Mouse (Mus musculus) intestine, embryonic 14.5 days (tissue): ENCODE results near the gene Zcchc14. TPM values are rescaled to one million over a fixed set of nuclear protein-coding genes. Genes with fewer than 3 reads are reported as not detected.

Source experiments
- ATAC-seq: fragments of 200-750 bp; cut with Nextera tagmentation; replicated peaks from 2 replicates; pipeline ENCODE4 v1.8.0; 2017; ENCODE audit warnings: low read depth, moderate number of reproducible peaks, moderate TSS enrichment, moderate library complexity; ENCODE audit not compliant: low FRiP score, low TSS enrichment
- DNase-seq: peaks from one replicate; pipeline ENCODE4 v3.0.0-alpha.2; 2018; ENCODE audit warnings: low spot score
- H3K27ac ChIP-seq: fragments of 300-500 bp; sonication (generic); 2 replicates; pipeline ENCODE4 v1.5.1; 2014; ENCODE audit warnings: low read depth, mild to moderate bottlenecking, control low read depth
- H3K27me3 ChIP-seq: fragments of 300-500 bp; sonication (generic); replicated peaks from 2 replicates; pipeline ENCODE4 v1.6.1; 2014; ENCODE audit warnings: low read length, control low read depth; ENCODE audit not compliant: control insufficient read depth, insufficient read depth
- H3K36me3 ChIP-seq: fragments of 300-500 bp; sonication (generic); 2 replicates; pipeline ENCODE4 v1.6.1; 2014; ENCODE audit warnings: low read length, control low read depth; ENCODE audit not compliant: control insufficient read depth, insufficient read depth
- H3K4me1 ChIP-seq: fragments of 300-500 bp; sonication (generic); replicated peaks from 2 replicates; pipeline ENCODE4 v1.6.1; 2014; ENCODE audit warnings: low read length, control low read depth, mixed read lengths; ENCODE audit not compliant: control insufficient read depth, insufficient read depth
- H3K4me2 ChIP-seq: fragments of 300-500 bp; sonication (generic); 2 replicates; pipeline ENCODE4 v1.6.1; 2014; ENCODE audit warnings: low read length
- H3K4me3 ChIP-seq: fragments of 300-500 bp; sonication (generic); 2 replicates; pipeline ENCODE4 v1.5.1; 2014; ENCODE audit warnings: low read depth, low read length, control low read depth, mixed read lengths
- H3K9ac ChIP-seq: fragments of 300-500 bp; sonication (generic); 2 replicates; pipeline ENCODE4 v1.6.1; 2014; ENCODE audit warnings: mild to moderate bottlenecking, low read length
- H3K9me3 ChIP-seq: fragments of 300-500 bp; sonication (generic); 2 replicates; pipeline ENCODE4 v1.6.1; 2016; ENCODE audit warnings: low read length, control low read depth; ENCODE audit not compliant: control insufficient read depth
- WGBS: fragments of 180-500 bp; shearing (Covaris S2); extraction: QIAGEN DNeasy Blood & Tissue Kit; methylation state at CpG from one replicate; pipeline ENCODE4 v1.1.7; 2014; 5-methylcytosine and 5-hydroxymethylcytosine counted together
- polyA plus RNA-seq: library from polyadenylated mRNA; unstranded; fragments of >200 nt; fragmentation: Nextera tagmentation; extraction: Ambion mirVana; gene quantifications from 2 replicates; pipeline ENCODE4 v1.2.1, GENCODE M21; 2014

Zcchc14 gene
- polyA plus RNA-seq, 1 experiment from 2014 or later, result 21.9 TPM

GRCm38 (mm10) chr8:121551065-121551985, 101.4 kb downstream of the Zcchc14 start:
- ATAC-seq, result no peak
- H3K4me1 ChIP-seq, result no peaks in the 10 kb centered on the region
- no peak overlapping the region for H3K4me2 ChIP-seq
- 74% methylated on average over 24 of the region's 24 CpGs for WGBS
- no peaks in the 10 kb centered on the region for H3K9me3 ChIP-seq
- H3K27me3 ChIP-seq, result no peaks in the 10 kb centered on the region
- no peak for DNase-seq
- H3K36me3 ChIP-seq, result peaks cover 45% of the 10 kb centered on the region
- no peak overlapping the region for H3K27ac ChIP-seq
- no peak overlapping the region for H3K9ac ChIP-seq
- no peak overlapping the region for H3K4me3 ChIP-seq

- Histone ChIP-seq H3K4me3 (no peak overlapping the region), H3K9me3 (no peaks in the 10 kb centered on the region), H3K4me2 (no peak overlapping the region), H3K27ac (no peak overlapping the region), H3K36me3 (peaks cover 44% of the 10 kb centered on the region), H3K4me1 (no peaks in the 10 kb centered on the region), H3K9ac (no peak overlapping the region), H3K27me3 (no peaks in the 10 kb centered on the region)
- ATAC-seq, result no peak
- no peak for DNase-seq
- 94% methylated on average over 6 of the region's 6 CpGs for WGBS
Measured at GRCm38 (mm10) chr8:121550056-121550455, 102.6 kb downstream of the Zcchc14 start.

Other genes with a start within 250 kb of the Zcchc14 start
- not detected in 2 replicates for gene 1700018B08Rik, start 108.6 kb downstream of the Zcchc14 start, polyA plus RNA-seq
- gene Fbxo31, start 74.1 kb downstream of the Zcchc14 start, polyA plus RNA-seq, result 14.5 and 14.9 TPM in 2 replicates
- gene Map1lc3b, start 62.5 kb downstream of the Zcchc14 start, polyA plus RNA-seq, result 226 and 231 TPM in 2 replicates
- 4.4 and 4.6 TPM in 2 replicates for gene Jph3, start 76.7 kb upstream of the Zcchc14 start, polyA plus RNA-seq
- 43.7 and 45.3 TPM in 2 replicates for gene Klhdc4, start 176.7 kb upstream of the Zcchc14 start, polyA plus RNA-seq